Mouse (Mus musculus): ENCODE measurements around the gene Cacng2. TPM values are rescaled to one million over a fixed set of nuclear protein-coding genes. Genes with fewer than 3 reads are reported as not detected.

Cacng2 gene
- polyA plus RNA-seq, 1 experiment from 2014 or later: 0.10 TPM

- H3K9me3 ChIP-seq: no peaks in the 10 kb centered on the region
- 86% methylated on average over 4 of the region's 4 CpGs for WGBS
- H3K27ac ChIP-seq: no peak overlapping the region
- no peak overlapping the region for H3K4me2 ChIP-seq (replicated peaks)
- no peak for ATAC-seq
- H3K9ac ChIP-seq: no peak overlapping the region
- H3K36me3 ChIP-seq: no peaks in the 10 kb centered on the region
- no peaks in the 10 kb centered on the region for H3K27me3 ChIP-seq (replicated peaks)
- H3K4me3 ChIP-seq (replicated peaks): no peak overlapping the region
- H3K4me1 ChIP-seq (replicated peaks): no peaks in the 10 kb centered on the region
Measured at GRCm38 (mm10) chr15:78080326-78080725, 39.5 kb downstream of the Cacng2 start.

- Histone ChIP-seq H3K36me3 (no peaks in the 10 kb centered on the region), H3K9me3 (no peaks in the 10 kb centered on the region), H3K4me3 (replicated peaks) (no peak overlapping the region), H3K27me3 (replicated peaks) (no peaks in the 10 kb centered on the region), H3K4me1 (replicated peaks) (no peaks in the 10 kb centered on the region), H3K4me2 (replicated peaks) (no peak overlapping the region), H3K27ac (no peak overlapping the region), H3K9ac (no peak overlapping the region)
- WGBS: 66% methylated on average over 15 of the region's 15 CpGs
- ATAC-seq: no peak
Measured at GRCm38 (mm10) chr15:78078776-78079628, 40.8 kb downstream of the Cacng2 start.

- ATAC-seq: no peak
- WGBS: 72% methylated on average over 5 of the region's 5 CpGs
Measured at GRCm38 (mm10) chr15:78078206-78078605, 41.6 kb downstream of the Cacng2 start.

GRCm38 (mm10) chr15:78075921-78076320 lies 43.9 kb downstream of the Cacng2 start:
- Histone ChIP-seq H3K4me3 (replicated peaks) (no peak overlapping the region), H3K36me3 (no peaks in the 10 kb centered on the region), H3K27me3 (replicated peaks) (no peaks in the 10 kb centered on the region), H3K4me2 (replicated peaks) (no peak overlapping the region), H3K9ac (no peak overlapping the region), H3K4me1 (replicated peaks) (no peaks in the 10 kb centered on the region), H3K27ac (no peak overlapping the region), H3K9me3 (no peaks in the 10 kb centered on the region)
- 35% methylated on average over 3 of the region's 3 CpGs for WGBS
- ATAC-seq: no peak

More at GRCm38 (mm10) chr15:78078206-78078605, 41.6 kb downstream of the Cacng2 start:
- no peaks in the 10 kb centered on the region for H3K9me3 ChIP-seq
- no peak overlapping the region for H3K9ac ChIP-seq
- H3K27me3 ChIP-seq (replicated peaks): no peaks in the 10 kb centered on the region
- no peak overlapping the region for H3K27ac ChIP-seq
- no peak overlapping the region for H3K4me3 ChIP-seq (replicated peaks)
- no peaks in the 10 kb centered on the region for H3K4me1 ChIP-seq (replicated peaks)
- no peak overlapping the region for H3K4me2 ChIP-seq (replicated peaks)
- no peaks in the 10 kb centered on the region for H3K36me3 ChIP-seq

- Histone ChIP-seq H3K36me3 (no peaks in the 10 kb centered on the region), H3K9me3 (no peaks in the 10 kb centered on the region), H3K27ac (no peak overlapping the region), H3K4me3 (replicated peaks) (no peak overlapping the region), H3K4me1 (replicated peaks) (no peaks in the 10 kb centered on the region), H3K4me2 (replicated peaks) (no peak overlapping the region), H3K9ac (no peak overlapping the region), H3K27me3 (replicated peaks) (no peaks in the 10 kb centered on the region)
- no peak for ATAC-seq
- 91% methylated on average over 7 of the region's 7 CpGs for WGBS
Measured at GRCm38 (mm10) chr15:78073109-78073508, 46.7 kb downstream of the Cacng2 start.

GRCm38 (mm10) chr15:78066475-78066874 lies 53.4 kb downstream of the Cacng2 start:
- WGBS: 1% methylated on average over 5 of the region's 5 CpGs
- no peak overlapping the region for H3K4me3 ChIP-seq (replicated peaks)
- no peaks in the 10 kb centered on the region for H3K9me3 ChIP-seq
- H3K9ac ChIP-seq: no peak overlapping the region
- H3K4me2 ChIP-seq (replicated peaks): no peak overlapping the region
- H3K4me1 ChIP-seq (replicated peaks): no peaks in the 10 kb centered on the region
- no peaks in the 10 kb centered on the region for H3K27me3 ChIP-seq (replicated peaks)
- no peak overlapping the region for H3K27ac ChIP-seq
- ATAC-seq: no peak
- no peaks in the 10 kb centered on the region for H3K36me3 ChIP-seq

- no peaks in the 10 kb centered on the region for H3K4me1 ChIP-seq (replicated peaks)
- no peak overlapping the region for H3K9ac ChIP-seq
- no peaks in the 10 kb centered on the region for H3K36me3 ChIP-seq
- WGBS: 76% methylated on average over 5 of the region's 5 CpGs
- no peak overlapping the region for H3K4me2 ChIP-seq (replicated peaks)
- no peaks in the 10 kb centered on the region for H3K27me3 ChIP-seq (replicated peaks)
- H3K27ac ChIP-seq: no peak overlapping the region
- H3K4me3 ChIP-seq (replicated peaks): no peak overlapping the region
- ATAC-seq: no peak
- no peaks in the 10 kb centered on the region for H3K9me3 ChIP-seq
Measured at GRCm38 (mm10) chr15:78065541-78065940, 54.3 kb downstream of the Cacng2 start.

- no peaks in the 10 kb centered on the region for H3K9me3 ChIP-seq
- ATAC-seq: no peak
- WGBS: 60% methylated on average over 6 of the region's 6 CpGs
Measured at GRCm38 (mm10) chr15:78064340-78064739, 55.5 kb downstream of the Cacng2 start.

GRCm38 (mm10) chr15:78062467-78062866 lies 57.4 kb downstream of the Cacng2 start:
- Histone ChIP-seq H3K9ac (no peak overlapping the region), H3K4me1 (replicated peaks) (no peaks in the 10 kb centered on the region), H3K36me3 (no peaks in the 10 kb centered on the region), H3K4me2 (replicated peaks) (no peak overlapping the region), H3K27me3 (replicated peaks) (no peaks in the 10 kb centered on the region), H3K9me3 (no peaks in the 10 kb centered on the region), H3K4me3 (replicated peaks) (no peak overlapping the region), H3K27ac (no peak overlapping the region)
- 68% methylated on average over 14 of the region's 14 CpGs for WGBS
- no peak for ATAC-seq

More at GRCm38 (mm10) chr15:78064340-78064739, 55.5 kb downstream of the Cacng2 start:
- Histone ChIP-seq H3K27me3 (replicated peaks) (no peaks in the 10 kb centered on the region), H3K36me3 (no peaks in the 10 kb centered on the region), H3K27ac (no peak overlapping the region), H3K9ac (no peak overlapping the region), H3K4me3 (replicated peaks) (no peak overlapping the region), H3K4me1 (replicated peaks) (no peaks in the 10 kb centered on the region), H3K4me2 (replicated peaks) (no peak overlapping the region)

GRCm38 (mm10) chr15:78056930-78057329 lies 62.9 kb downstream of the Cacng2 start:
- ATAC-seq: no peak
- Histone ChIP-seq H3K27ac (no peak overlapping the region), H3K9me3 (no peaks in the 10 kb centered on the region; the same call in 1 of the 2 replicates), H3K4me2 (replicated peaks) (no peak overlapping the region), H3K4me3 (replicated peaks) (no peak overlapping the region), H3K9ac (no peak overlapping the region), H3K4me1 (replicated peaks) (no peaks in the 10 kb centered on the region), H3K27me3 (replicated peaks) (no peaks in the 10 kb centered on the region), H3K36me3 (no peaks in the 10 kb centered on the region)
- WGBS: 65% methylated on average over 1 of the region's 1 CpGs

GRCm38 (mm10) chr15:78050682-78051081 lies 69.1 kb downstream of the Cacng2 start:
- H3K9me3 ChIP-seq: no peaks in the 10 kb centered on the region; the same call in 1 of the 2 replicates
- no peak for ATAC-seq
- 87% methylated on average over 10 of the region's 10 CpGs for WGBS
- H3K9ac ChIP-seq: no peak overlapping the region
- no peaks in the 10 kb centered on the region for H3K36me3 ChIP-seq
- no peak overlapping the region for H3K27ac ChIP-seq
- H3K4me2 ChIP-seq (replicated peaks): no peak overlapping the region
- H3K4me3 ChIP-seq (replicated peaks): no peak overlapping the region
- no peaks in the 10 kb centered on the region for H3K4me1 ChIP-seq (replicated peaks)
- no peaks in the 10 kb centered on the region for H3K27me3 ChIP-seq (replicated peaks)

GRCm38 (mm10) chr15:78049933-78050332 lies 69.9 kb downstream of the Cacng2 start:
- no peaks in the 10 kb centered on the region for H3K4me1 ChIP-seq (replicated peaks)
- H3K9ac ChIP-seq: no peak overlapping the region
- H3K4me2 ChIP-seq (replicated peaks): no peak overlapping the region
- no peaks in the 10 kb centered on the region for H3K36me3 ChIP-seq
- no peak overlapping the region for H3K27ac ChIP-seq
- no peak overlapping the region for H3K4me3 ChIP-seq (replicated peaks)
- no peak for ATAC-seq
- WGBS: 88% methylated on average over 2 of the region's 2 CpGs
- H3K27me3 ChIP-seq (replicated peaks): no peaks in the 10 kb centered on the region
- no peaks in the 10 kb centered on the region for H3K9me3 ChIP-seq

GRCm38 (mm10) chr15:78045842-78046241 lies 74.0 kb downstream of the Cacng2 start:
- no peak overlapping the region for H3K4me3 ChIP-seq (replicated peaks)
- WGBS: 66% methylated on average over 7 of the region's 7 CpGs
- no peak for ATAC-seq
- H3K36me3 ChIP-seq: no peaks in the 10 kb centered on the region
- no peaks in the 10 kb centered on the region for H3K4me1 ChIP-seq (replicated peaks)
- 0 out of 2 replicates have a peak, but pooled peaks cover 3% of the 10 kb centered on the region for H3K27me3 ChIP-seq (replicated peaks)
- no peaks in the 10 kb centered on the region for H3K9me3 ChIP-seq
- H3K27ac ChIP-seq: no peak overlapping the region
- H3K9ac ChIP-seq: no peak overlapping the region
- no peak overlapping the region for H3K4me2 ChIP-seq (replicated peaks)
